Mouse (Mus musculus): ENCODE measurements at regions not wholly inside any gene's neighbourhood (a gene's known extent, or its start where the extent isn't known, plus 50 kb on each side); places are given as distances from the start of the nearest gene placed in this dataset.
A peak's percentile ranks its signal among the peaks of the same experiment; 100 is the strongest.

DNA sequence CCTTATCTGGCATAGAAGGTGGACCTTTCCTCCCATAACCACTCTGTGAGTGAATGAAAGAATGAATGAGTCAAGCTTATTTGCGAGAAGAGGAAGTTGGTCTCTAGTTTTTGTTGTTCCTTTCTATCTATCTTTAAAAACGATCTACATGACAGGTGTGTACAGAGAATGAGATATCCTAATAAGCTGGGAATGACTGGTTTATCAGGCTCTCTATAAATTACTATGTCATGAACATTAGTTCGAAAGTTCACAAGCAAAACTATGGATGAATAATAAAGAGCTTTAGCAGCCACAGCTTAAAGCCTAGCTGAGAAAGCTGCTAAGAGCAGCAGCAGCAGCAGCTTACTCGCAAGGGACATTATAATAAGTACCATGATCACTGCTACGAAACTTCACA, 165.8 kb upstream of the Rnf32 start:
- 83% methylated on average over 5 of the region's 5 CpGs for WGBS
- peaks cover 4% of the 10 kb centered on the region; the same call in 1 of the 2 replicates for H3K4me1 ChIP-seq
- H3K9me3 ChIP-seq (replicated peaks), result no peaks in the 10 kb centered on the region

DNA sequence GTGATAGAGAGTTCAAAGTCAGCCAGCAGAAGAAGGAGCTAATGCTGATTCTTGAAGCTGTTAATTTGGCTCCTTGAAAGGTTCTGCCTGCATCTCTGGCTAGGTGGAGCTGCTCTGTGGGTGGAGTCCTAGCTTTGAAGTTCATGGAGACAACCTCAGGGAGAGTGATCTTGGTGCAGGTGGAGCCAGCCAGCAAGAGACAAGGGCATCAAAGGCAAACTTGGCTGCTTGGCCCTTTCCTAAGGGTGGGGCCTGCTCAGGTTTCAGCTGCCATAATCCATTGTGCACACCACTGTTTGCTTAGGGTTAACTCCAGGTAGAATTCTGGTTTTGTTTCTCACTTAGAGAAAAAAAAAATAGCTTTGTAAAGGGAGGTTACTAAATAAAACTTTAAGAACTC, 170.7 kb upstream of the Rnf32 start:
- no peaks in the 10 kb centered on the region for H3K9me3 ChIP-seq (replicated peaks)
- no peaks in the 10 kb centered on the region for H3K4me1 ChIP-seq
- no peak for DNase-seq (ENCODE audit: low spot score)
- H3K27ac ChIP-seq (replicated peaks), result no peak overlapping the region
- no peaks in the 10 kb centered on the region for H3K36me3 ChIP-seq
- H3K4me3 ChIP-seq, result no peak overlapping the region
- H3K27me3 ChIP-seq (ENCODE audit: low read depth, poor library complexity, severe bottlenecking), result no peaks in the 10 kb centered on the region

More for the DNA sequence above, 165.8 kb upstream of the Rnf32 start:
- Histone ChIP-seq H3K27ac (replicated peaks) (no peak overlapping the region), H3K4me3 (no peak overlapping the region), H3K27me3 (ENCODE audit: low read depth, poor library complexity, severe bottlenecking) (no peaks in the 10 kb centered on the region), H3K36me3 (no peaks in the 10 kb centered on the region)
- DNase-seq (ENCODE audit: low spot score), result no peak

DNA sequence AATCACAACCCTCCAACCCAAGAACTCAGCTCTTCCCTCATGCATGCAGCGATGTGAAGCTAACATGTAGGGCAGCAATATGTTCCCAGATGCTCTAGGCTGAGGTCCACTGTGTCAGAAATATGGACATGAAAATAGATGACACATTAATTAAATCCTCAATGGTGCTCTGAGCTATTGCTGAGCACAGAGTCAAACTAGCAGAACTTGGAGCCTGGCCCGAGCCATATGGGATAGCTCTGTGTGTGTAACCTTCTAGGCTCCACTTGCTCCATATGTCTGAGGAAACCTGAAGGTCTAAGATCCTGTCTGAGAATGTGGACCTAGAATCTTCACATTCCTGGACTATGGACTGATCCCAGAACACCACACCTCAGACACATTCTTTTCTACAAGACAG, 203.0 kb upstream of the Rnf32 start:
- 79% methylated on average over 2 of the region's 2 CpGs for WGBS
- no peaks in the 10 kb centered on the region for H3K27me3 ChIP-seq (ENCODE audit: low read depth, poor library complexity, severe bottlenecking)
- H3K9me3 ChIP-seq (replicated peaks), result no peaks in the 10 kb centered on the region
- no peak for DNase-seq (ENCODE audit: low spot score)
- no peaks in the 10 kb centered on the region for H3K36me3 ChIP-seq
- H3K4me3 ChIP-seq, result no peak overlapping the region
- H3K27ac ChIP-seq (replicated peaks), result no peak overlapping the region
- no peaks in the 10 kb centered on the region for H3K4me1 ChIP-seq

DNA sequence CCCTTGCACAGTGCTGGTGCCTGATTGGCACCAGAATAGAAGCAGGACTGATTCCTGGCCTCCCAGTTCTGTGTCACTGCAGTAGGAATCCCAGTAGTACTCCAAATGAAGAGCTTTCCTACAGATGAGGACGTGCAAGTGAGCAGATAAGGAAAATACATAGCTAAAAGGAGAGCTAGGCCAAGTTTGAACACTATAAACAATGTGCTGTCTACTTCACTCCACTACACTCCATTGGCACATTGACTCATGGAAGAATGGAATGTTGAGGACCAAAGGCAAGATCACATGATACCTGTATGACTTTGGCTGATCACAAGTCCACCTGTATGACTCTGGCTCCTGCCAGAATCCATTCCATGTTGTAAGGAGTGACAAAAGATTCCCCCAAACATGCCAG, 215.9 kb upstream of the Rnf32 start:
- Histone ChIP-seq H3K36me3 (no peaks in the 10 kb centered on the region), H3K4me1 (no peaks in the 10 kb centered on the region), H3K9me3 (replicated peaks) (no peaks in the 10 kb centered on the region), H3K27me3 (ENCODE audit: low read depth, poor library complexity, severe bottlenecking) (no peaks in the 10 kb centered on the region), H3K27ac (replicated peaks) (no peak overlapping the region), H3K4me3 (no peak overlapping the region)
- DNase-seq (ENCODE audit: low spot score), result no peak
- WGBS, result 76% methylated on average over 1 of the region's 1 CpGs

DNA sequence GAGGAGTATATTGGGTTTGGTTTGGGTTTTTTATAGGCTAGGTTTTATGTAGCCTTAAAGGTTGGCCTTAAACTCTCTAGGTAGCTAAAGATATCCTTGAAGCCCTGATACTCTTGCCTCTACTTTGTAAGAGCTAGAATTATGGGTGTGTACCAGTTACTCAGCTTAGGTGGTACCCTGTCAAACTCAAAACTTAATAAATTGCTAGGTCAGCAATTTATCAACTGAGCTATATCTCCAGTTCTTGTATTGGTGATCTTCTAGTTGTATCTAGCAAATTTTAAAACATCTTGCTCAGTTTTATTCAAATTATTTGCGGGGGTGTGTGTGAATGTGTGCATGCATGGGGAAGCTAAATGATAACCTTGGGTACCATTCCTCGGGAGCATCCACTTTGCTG, 225.4 kb upstream of the Rnf32 start:
- no peaks in the 10 kb centered on the region for H3K9me3 ChIP-seq (replicated peaks)
- H3K4me3 ChIP-seq, result no peak overlapping the region
- DNase-seq (ENCODE audit: low spot score), result no peak
- H3K27ac ChIP-seq (replicated peaks), result no peak overlapping the region
- WGBS, result 91% methylated on average over 2 of the region's 2 CpGs
- H3K27me3 ChIP-seq (ENCODE audit: low read depth, poor library complexity, severe bottlenecking), result no peaks in the 10 kb centered on the region
- H3K4me1 ChIP-seq, result no peaks in the 10 kb centered on the region
- H3K36me3 ChIP-seq, result no peaks in the 10 kb centered on the region

DNA sequence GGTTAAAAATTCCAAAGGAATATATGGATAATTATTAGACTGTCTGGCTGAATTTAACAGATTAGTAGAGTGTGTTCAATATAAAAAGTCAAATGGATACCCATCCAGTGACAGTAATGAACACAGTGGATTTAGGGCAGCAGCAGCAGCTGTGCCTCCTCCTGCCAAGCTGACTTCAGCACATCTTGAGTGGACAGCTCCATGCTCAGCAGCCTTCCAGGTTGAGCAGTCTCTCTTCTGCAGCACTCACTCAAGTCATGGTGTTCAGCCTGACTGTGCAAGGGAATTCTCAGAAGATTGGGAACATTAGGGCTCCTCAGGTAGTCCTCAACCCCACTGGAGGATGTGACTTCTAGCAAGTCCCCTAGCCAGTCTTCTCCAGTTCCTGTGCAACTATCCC, 240.8 kb upstream of the Rnf32 start:
- Histone ChIP-seq H3K4me3 (no peak overlapping the region), H3K27ac (replicated peaks) (no peak overlapping the region), H3K36me3 (no peaks in the 10 kb centered on the region), H3K4me1 (no peaks in the 10 kb centered on the region), H3K27me3 (ENCODE audit: low read depth, poor library complexity, severe bottlenecking) (no peaks in the 10 kb centered on the region), H3K9me3 (replicated peaks) (no peaks in the 10 kb centered on the region)
- DNase-seq (ENCODE audit: low spot score), result no peak

DNA sequence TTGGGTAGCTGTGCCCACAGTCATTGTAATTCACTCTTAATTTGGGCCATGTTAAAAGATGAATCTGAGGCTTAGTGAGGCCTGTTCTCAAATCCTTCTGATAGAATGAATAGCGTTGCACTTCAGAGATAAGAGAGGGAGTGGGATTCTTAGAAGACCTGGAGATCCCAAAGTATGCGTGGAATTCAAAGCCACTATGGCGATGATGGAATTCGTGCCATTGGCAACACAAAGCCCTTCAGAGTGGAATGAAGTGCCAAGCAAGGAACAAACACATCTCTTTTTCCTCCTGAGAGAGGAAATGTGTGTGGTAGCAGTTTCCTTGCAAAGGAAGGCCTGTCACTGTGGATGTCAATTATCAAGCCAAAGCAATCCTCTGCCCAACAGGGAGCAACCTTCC, 248.3 kb upstream of the Rnf32 start:
- H3K27ac ChIP-seq (replicated peaks), result no peak overlapping the region
- H3K9me3 ChIP-seq (replicated peaks), result no peaks in the 10 kb centered on the region
- H3K36me3 ChIP-seq, result no peaks in the 10 kb centered on the region
- H3K27me3 ChIP-seq (ENCODE audit: low read depth, poor library complexity, severe bottlenecking), result no peaks in the 10 kb centered on the region
- no peak overlapping the region for H3K4me3 ChIP-seq
- WGBS, result 64% methylated on average over 4 of the region's 4 CpGs
- DNase-seq (ENCODE audit: low spot score), result no peak
- peaks cover 4% of the 10 kb centered on the region; the same call in 1 of the 2 replicates for H3K4me1 ChIP-seq

DNA sequence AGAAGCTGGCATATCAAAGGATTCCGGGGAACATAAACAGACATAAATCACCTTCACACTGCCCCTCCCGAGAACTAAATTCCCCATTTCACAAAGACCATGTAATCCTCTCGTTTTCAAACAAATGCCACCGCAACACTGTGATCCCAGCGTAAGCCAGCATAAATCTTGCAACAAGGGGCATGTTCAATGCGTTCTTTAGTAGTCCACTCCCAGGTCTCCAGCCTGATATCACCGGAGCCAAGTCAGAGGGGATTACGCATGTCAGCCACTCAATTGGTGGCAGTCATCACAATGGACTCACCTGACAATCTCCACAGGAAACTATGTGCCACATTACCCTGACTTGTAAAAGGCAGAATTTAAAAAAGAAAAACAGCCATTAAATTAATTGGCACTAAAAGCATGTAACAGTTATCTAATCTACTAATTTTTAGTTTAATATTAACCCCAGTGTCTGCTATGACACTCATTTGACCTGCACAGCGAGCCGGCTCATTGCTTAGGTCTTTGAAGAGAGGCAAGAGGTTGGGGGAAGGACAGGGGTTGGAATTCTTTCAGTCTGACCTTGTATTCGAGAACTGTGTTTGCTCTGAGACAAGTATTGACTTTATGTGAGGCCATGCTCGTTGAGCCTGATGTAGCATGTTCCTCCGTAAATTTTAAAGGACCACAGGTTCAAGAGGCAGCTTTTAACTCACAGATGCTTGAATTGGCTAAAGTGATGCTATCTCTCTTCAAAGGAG, 252.0 kb upstream of the Rnf32 start:
- DNase-seq (ENCODE audit: low spot score), result no peak
- H3K27ac ChIP-seq (replicated peaks), result no peak overlapping the region
- WGBS, result 72% methylated on average over 13 of the region's 13 CpGs
- H3K4me3 ChIP-seq, result no peak overlapping the region
- H3K36me3 ChIP-seq, result no peaks in the 10 kb centered on the region
- peaks cover 4% of the 10 kb centered on the region; the same call in 1 of the 2 replicates for H3K4me1 ChIP-seq
- no peaks in the 10 kb centered on the region for H3K9me3 ChIP-seq (replicated peaks)
- no peaks in the 10 kb centered on the region for H3K27me3 ChIP-seq (ENCODE audit: low read depth, poor library complexity, severe bottlenecking)

DNA sequence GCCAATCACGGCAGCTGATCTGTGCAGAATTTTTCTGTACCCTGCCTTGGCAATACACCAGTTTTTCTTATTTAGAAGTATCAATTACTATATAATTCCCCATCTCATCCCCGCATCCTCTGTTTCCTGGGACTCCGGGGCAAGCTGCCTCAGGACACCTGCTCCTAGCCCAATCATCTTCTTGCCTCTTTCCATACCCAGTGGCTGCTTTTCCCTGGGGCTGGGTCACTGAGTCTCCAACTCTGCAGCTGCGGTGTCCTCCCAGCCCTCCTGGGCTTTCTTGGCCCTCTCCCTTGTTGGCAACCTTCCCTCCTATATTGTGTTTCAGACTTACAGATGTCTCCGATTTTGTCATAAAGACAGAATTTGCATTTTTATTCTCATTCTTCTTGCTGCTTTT, 254.8 kb upstream of the Rnf32 start:
- DNase-seq (ENCODE audit: low spot score), result no peak
- Histone ChIP-seq H3K4me1 (peaks cover 4% of the 10 kb centered on the region; the same call in 1 of the 2 replicates), H3K4me3 (no peak overlapping the region), H3K27ac (replicated peaks) (no peak overlapping the region), H3K27me3 (ENCODE audit: low read depth, poor library complexity, severe bottlenecking) (no peaks in the 10 kb centered on the region), H3K36me3 (no peaks in the 10 kb centered on the region), H3K9me3 (replicated peaks) (no peaks in the 10 kb centered on the region)
- 87% methylated on average over 5 of the region's 5 CpGs for WGBS

DNA sequence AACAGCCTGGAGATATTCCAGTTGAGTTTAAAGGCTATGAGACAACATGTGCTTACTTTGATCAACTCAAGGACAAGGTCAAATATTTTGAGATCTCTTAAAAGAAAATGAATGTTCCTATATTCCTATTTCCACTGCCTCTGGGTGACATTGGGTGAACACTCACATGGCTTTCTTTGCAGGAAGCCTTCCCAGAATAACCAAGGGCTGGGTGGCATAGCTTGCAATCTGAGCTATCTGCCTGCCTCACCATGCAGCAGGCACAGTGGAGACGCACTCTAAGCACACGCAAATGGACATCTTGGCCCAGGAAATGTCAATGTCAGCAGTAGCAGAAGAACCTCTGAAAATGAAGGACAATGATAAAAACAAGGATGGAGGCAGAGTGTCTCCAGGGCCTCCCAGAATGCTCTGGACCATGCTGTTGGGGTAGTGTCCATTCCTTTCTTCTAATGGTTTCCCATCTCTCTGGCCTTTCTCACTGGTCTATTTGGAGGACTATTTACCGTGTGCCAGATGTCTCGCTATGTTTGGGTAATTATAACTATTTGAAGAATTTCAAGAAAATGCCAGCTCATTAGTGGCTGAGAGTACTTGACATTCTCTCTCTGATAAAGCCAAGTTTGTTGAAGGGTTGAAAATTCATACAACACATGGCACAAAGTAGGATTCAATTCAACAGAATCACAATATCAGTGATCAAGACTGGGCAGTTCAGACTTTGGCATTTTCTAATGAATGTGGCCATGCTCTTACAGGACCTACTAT, 276.3 kb upstream of the Rnf32 start:
- WGBS, result 97% methylated on average over 4 of the region's 4 CpGs
- no peaks in the 10 kb centered on the region for H3K27me3 ChIP-seq (ENCODE audit: low read depth, poor library complexity, severe bottlenecking)
- H3K4me3 ChIP-seq, result no peak overlapping the region
- DNase-seq (ENCODE audit: low spot score), result no peak
- H3K36me3 ChIP-seq, result no peaks in the 10 kb centered on the region
- H3K4me1 ChIP-seq, result no peaks in the 10 kb centered on the region
- H3K27ac ChIP-seq (replicated peaks), result no peak overlapping the region
- H3K9me3 ChIP-seq (replicated peaks), result no peaks in the 10 kb centered on the region

DNA sequence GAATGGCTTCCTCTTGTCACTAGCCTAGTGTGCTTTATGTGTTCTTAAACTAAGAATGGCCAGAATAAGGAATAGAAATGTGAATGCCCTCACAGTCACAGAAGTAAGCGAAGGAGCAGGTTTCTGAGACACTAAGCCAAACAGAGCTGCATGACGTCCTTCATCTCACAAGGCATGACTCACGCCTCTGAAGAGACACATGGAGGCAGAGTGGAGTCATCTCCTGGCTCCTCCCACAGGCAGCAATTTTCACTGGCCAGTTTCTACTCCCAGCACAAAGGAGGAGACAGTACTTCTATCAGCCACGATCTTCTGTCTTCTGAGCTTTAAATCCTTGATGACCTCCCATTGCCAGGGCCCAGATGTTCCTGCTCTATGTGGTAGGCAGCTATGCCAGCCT, 291.3 kb upstream of the Rnf32 start:
- peak overlapping the region; percentile 63 for H3K27ac ChIP-seq (replicated peaks)
- 50% methylated on average over 4 of the region's 4 CpGs for WGBS
- H3K27me3 ChIP-seq (ENCODE audit: low read depth, poor library complexity, severe bottlenecking), result peaks cover 49% of the 10 kb centered on the region
- peak; percentile 13 for DNase-seq (ENCODE audit: low spot score)
- no peak overlapping the region for H3K4me3 ChIP-seq
- H3K36me3 ChIP-seq, result no peaks in the 10 kb centered on the region
- no peaks in the 10 kb centered on the region for H3K9me3 ChIP-seq (replicated peaks)
- H3K4me1 ChIP-seq, result peaks cover 23% of the 10 kb centered on the region

DNA sequence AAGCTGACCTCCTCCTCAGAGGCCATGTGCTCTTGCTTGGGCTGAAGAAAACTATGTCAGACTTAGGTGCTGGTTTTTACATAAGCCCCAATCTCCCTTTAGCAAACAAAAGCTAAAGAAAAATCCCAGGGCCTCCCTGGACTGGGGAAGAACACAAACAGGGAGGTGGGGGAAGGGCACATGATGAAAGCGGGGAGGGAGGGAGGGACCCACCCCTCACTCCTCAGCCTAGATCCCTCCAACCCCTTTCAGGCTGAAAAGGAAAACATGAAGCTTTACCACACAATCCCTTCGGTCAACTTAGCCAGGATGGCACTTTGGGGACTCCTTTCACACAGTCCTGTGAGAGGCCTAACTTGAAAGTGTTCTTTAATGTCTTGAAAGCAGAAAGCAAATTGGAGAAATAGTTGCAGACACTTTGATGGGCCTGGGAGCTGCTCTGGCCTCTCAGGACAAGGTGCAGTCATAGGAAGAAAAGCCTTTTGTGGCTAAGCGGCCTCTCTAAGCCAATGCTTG, 291.9 kb upstream of the Rnf32 start:
- H3K4me1 ChIP-seq, result peaks cover 23% of the 10 kb centered on the region
- H3K9me3 ChIP-seq (replicated peaks), result no peaks in the 10 kb centered on the region
- H3K4me3 ChIP-seq, result no peak overlapping the region
- H3K27ac ChIP-seq (replicated peaks), result peak overlapping the region; percentile 63
- H3K27me3 ChIP-seq (ENCODE audit: low read depth, poor library complexity, severe bottlenecking), result peaks cover 52% of the 10 kb centered on the region
- DNase-seq (ENCODE audit: low spot score), result peak; percentile 57
- 19% methylated on average over 3 of the region's 3 CpGs for WGBS
- H3K36me3 ChIP-seq, result no peaks in the 10 kb centered on the region

DNA sequence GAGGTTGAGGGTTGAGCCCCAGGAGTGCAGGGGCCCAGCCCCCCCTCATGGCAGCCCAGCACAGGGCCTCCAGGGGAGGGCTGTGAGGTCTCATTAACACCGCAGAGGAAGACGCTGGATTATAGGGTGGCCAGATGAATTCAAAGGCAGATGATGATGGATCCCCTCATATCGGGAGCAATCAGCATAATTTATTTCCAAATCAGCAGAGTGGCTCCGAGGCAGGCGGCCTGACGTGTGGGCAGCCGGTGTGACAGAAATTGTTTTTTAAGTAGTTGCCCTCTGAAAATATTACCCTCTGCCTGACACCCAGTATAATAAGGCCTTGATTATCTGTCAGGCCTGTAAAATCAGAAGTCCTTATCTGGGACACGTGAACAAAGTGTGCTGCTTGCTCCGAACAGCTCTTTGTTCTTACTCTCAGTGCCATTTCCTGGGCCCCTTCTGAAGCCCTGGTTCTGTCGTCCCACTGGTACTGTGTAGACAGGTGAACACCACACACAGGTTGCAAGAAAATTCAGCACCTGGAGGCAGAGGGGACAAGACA, 303.0 kb upstream of the Rnf32 start:
- peak overlapping the region; percentile 63 for H3K27ac ChIP-seq (replicated peaks)
- WGBS, result 68% methylated on average over 10 of the region's 10 CpGs
- no peak for DNase-seq (ENCODE audit: low spot score)

More for the DNA sequence above, 303.0 kb upstream of the Rnf32 start:
- Histone ChIP-seq H3K4me1 (peaks cover 11% of the 10 kb centered on the region), H3K9me3 (replicated peaks) (no peaks in the 10 kb centered on the region), H3K27me3 (ENCODE audit: low read depth, poor library complexity, severe bottlenecking) (peaks cover 10% of the 10 kb centered on the region; the same call in 1 of the 2 replicates), H3K4me3 (no peak overlapping the region), H3K36me3 (no peaks in the 10 kb centered on the region)

All from midbrain, embryonic 10.5 days (tissue).